Mouse (Mus musculus) CD8-positive naive resting alpha-beta T cell, adult 2 months (primary cell): ENCODE data around the gene Prex1.
"Not testable (repeated sequence)": the region's sequence is repeated elsewhere in the genome, so short reads cannot be mapped to it uniquely, and the experiment has no call there.

ENCODE experiments used
- DNase-seq, 2 experiments: peaks; one replicate each; pipeline ENCODE4 v3.0.0; 2022; ENCODE audit warnings: low read depth in 2 of 2, low spot score in 2 of 2

Prex1 gene

DNA sequence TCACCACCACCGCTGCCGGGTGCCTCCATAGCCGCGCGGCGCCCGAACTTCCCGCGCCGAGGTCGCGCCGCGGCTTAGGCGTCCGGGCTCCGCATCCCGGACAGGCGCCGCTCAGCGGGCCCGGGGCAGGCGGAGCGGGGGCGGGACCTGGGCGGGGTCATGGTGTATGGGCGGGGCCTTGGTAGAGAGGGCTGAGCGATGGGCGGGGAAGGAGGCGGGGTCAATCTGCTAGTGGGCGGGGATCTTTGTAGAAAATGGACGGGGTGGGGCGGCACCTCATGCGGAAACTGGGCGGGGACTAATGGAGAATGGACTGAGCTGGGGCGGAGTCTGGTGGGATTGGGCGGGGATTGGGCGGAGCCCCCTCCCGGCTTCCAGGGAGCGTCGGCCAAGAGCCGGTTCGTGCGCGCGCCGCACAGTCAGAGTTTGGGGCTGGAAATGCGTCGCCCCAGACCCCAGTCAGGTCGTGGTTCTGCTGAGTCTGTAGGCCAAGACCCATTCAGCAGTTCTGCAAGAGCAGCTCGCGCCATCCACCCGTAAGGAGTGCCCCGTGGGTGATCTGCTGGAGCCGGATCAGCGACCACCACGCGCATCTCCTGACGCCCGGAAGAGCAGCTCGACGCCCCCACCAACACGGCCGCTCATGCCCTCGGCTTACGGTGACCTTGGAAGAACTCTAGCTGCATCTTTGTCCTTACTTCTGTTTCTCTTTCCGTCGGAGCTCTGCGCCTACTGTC lies at the start of gene Prex1:
TSS of gene Prex1 (minus strand) at position 143 of the 737 bp plus-strand sequence.
- peak; percentile 98 to 99 for DNase-seq

DNA sequence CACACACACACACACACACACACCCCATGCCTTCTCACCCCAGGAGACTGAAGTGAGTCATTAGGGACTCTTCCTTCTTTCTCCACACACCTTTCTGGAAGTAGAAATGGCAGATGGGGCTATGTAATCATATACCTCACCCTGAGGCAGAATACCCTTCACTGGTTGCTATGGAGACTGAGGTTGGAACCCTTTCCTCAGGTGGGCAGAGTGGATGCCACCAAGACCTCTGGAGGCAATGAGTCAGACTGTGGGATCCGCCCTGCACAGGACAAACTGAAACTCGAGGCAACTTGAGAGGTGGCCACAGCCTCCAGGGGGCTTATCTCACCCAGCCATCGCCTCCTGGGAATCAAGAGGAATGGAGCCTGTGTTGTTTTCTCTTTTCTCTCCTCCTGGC lies 44.3 kb upstream of the Prex1 start:
- DNase-seq: no peak

DNA sequence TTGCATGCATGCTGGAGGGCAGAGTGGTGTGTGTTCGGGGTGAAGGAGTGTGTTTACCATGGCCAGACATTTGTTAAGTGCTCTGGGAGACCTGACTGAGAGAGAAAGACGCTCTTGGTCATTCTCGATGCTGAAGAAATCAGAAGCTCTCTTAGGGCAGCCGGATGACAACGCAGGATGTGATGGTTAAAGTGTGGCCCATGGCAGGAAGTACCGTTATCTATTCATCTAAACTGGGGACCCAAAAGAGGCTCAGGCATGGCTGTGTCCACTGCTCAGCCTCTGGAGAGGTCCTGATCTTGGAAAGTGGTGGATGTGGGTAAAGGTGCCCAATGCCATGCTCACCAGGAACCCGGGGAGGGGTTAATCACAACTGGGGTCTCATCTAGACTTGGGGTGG lies 41.1 kb upstream of the Prex1 start:
- DNase-seq: no peak

DNA sequence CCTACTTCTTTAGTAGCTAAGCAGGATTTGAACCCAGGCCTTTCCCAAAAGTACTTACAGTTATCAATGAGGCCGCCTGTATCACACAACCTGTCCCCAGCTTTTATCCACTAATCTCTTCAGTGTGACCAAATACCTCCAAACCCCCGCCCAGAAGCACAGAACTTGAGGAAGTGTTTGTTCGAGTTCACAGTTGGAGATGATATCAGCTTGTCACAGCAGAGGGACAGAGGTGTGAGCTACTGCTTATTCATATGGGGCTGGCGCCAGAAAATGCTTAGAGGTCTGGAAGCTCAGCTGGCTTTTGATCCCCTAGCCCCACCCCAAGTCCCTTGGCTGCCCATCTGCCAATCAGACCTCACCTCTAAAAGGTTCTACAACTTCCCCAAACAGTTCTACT lies 40.6 kb upstream of the Prex1 start:
- no peak for DNase-seq

DNA sequence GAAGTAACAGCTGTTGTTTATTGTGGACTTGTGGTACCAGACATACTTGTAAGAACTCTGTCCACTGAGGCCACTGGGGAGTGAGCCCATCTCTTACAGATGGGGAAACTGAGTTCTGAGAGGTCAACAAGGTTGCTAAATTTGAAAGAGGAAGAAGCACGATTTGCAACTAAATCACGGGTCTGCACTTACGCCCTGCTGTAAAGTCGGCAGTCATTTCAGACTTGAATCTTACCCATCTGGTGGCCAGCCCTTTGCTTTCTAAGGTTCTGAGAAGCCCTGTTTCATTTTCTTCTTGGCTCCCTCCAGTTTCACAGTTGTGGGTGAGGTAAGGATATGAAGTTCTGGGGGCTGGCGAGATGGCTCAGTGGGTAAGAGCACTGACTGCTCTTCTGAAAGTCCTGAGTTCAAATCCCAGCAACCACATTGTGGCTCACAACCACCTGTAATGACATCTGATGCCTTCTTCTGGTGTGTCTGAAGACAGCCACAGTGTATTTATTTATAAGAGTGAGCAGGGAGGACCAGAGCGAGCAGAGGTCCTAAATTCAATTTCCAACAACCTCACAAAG lies 37.1 kb upstream of the Prex1 start:
- DNase-seq: no peak

DNA sequence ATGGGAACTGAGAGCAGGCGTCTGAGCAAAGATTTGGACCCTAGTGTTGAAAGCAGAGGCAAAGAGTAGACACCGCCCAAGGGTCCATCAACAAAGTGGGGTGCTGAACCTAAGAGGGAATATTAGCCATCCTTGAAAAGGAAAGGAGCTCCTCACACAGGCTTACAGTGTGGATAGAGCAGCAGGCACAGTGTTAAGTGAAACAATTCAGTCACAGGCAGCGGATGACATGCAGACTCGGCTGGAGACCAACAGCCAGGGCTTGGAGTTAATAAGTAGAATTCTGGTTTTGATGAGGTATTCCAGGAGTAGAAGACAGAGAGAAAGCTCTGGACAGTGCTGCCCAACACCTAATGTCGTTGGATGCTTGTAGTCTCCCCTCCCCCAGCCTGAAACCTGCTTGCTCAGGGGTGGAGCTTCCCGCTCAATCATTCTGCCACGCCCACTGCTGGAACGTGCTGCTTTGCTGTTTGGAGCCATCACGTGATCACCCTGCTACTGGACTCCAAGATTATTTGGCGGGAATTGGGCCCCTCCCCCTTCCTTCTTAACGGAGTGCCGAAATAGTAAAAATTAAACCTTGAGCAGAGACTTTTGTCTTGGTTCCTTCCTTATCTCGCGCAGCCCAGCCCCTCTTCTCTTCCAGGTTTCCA lies 32.8 kb upstream of the Prex1 start:
- DNase-seq: not testable (repeated sequence)

DNA sequence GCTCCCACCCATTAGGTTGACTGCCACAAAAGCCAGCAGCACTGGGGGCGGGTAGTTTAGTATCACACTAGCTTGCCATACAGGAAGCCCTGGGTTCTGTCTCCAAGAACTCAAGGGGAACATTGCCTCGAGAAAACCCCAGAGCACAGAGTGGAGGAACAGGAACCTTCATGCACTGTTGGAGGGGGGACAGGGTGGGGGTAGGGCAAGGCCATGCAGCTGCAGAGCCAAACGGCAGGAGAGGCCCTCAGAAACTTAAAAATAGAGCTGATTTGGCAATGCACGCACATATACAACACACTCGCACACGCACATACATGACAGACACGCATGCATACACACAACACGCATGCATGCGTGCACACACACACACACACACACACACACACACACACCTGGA lies 32.2 kb upstream of the Prex1 start:
- peak in 1 of 2 experiments; percentile 5 for DNase-seq

DNA sequence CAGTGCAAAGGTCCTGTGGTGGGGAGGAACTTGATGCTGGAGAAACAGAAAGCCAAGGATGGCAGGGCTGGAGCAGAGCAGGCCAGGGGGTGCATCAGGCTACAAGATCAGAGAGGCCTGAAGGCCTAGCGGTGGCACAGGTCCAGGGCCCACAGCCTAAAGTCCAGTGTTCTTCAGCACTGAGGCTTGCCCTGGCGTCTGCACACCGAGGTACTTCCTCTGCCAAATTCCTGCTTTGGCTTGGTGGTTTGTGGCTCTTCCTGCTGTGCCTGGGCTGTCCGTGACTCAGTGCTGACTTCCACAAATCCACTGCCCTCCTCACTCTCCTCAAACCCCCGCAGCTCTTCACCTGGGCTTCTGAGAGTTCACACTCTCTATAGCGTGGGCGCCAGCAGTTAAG lies 30.8 kb upstream of the Prex1 start:
- DNase-seq: no peak

DNA sequence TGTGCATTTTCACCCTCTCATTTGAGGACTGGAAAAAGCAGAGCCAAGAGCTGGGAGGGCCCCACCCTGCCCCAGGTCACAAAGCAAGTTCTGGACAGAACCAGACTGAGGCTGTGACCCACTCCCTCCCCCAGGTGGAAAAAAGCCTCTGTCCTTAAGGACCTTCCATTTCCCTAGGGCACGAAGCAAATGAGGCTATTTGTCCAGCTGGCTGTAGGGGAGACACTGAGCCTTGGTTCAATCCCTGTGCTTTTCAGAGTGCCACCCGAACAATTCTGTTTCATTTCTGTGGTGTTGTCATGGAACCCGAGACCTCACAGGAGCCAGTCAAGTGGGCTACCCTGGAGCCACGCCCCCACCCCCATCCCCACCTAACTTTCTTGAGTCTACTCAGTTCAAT lies 29.9 kb upstream of the Prex1 start:
- DNase-seq: no peak

DNA sequence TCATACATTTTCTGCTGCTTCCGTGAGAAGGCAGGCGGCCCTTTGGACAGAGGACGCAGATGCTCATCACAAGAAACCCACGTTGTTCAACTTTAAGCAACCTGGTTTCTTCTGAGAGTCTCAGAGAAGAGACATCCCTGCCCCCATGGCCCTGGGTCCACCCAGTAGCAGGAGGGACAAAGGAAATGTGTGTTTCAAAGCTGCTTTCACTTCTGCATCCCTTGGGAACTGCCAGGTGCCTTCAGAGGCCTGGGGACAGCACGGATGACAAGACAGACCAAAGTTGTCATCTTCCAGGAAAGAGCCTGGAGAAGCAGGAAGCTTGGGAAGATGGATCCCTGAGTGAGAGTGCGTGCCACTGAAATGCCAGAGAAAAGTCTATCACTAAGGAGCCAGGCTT lies 27.8 kb upstream of the Prex1 start:
- DNase-seq: no peak

DNA sequence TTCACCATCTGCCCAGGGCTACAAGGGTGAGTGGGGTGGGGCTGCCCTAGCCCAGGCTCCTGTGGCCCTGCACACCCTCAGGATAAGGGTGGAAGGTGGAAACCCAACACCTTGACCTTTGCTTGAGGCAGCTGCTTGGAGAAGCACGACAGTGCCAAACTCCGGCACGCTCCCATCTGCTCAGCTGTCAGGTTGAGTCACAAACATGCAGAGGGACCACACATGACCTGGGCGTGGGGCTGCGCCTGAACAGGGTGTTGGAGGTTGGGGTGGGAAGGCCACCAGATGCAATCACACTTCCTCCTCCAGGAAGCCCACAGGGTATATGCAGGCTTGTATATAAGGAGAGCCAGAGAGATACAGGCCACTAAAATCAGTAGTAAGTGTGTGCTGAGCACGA lies 26.8 kb upstream of the Prex1 start:
- DNase-seq: no peak

DNA sequence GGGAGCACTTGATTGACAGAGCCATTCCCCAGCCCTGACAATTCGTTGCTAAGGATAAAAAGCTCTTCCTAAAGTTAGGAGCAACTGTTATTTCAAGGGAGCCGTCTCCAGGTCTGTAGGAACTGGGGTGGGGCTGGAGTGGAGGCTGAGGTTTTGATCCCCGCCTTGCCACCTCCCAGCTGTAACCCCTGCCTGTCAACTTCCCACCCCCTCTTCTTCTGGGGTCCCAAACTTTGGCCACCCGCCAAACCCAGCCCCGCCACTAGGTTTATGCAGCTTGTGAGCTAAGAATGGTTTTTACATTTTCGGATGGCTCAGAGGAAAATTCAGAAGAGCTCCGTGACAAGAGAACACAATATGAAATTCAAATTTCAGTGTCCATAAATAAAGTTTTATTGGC lies 23.7 kb upstream of the Prex1 start:
- DNase-seq: no peak

DNA sequence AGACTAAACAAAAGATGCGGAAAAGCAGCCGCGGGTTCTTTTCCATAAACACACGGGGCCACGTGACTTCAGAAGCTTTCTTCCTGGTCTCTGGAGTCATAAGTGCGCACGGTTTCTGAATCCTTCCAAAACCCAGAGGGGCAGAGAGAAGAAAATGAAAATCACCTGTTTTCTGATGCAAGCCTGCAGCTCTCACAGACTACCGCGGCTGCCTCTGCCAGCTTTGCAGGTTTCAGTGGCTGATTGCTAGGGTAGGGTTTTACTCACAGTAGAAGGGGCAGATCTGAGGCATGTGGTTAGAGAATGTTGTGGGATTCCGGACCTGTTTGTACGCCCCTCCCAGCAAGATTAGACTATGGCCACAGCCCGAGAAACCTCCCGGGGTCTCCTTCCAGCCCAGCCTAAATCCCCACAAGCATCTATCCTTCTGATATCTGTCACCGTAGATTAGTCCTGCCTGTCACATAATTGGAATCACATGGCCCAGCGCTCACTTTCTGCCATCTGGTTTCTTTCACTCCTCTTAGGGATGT lies 21.9 kb upstream of the Prex1 start:
- DNase-seq: no peak

DNA sequence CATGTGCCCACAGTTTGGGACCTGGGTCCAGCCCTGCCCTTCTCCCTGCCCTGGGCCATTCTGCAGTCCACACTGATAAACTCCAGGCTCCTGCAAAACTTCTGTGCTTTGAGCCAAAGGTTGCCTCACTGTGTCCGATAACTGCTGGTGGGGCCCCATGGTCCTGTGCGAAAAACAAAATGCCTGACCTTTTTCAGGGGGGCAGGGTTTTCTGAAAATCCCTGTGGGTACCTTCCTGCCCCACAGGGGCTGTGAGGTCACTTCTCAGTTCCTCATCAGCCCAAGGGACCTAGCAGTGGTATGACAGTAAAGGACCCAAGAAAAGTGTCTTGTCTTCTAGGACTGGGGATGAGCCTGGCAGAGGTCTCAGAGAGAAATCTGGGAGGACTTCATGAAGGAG lies 19.2 kb upstream of the Prex1 start:
- DNase-seq: no peak

DNA sequence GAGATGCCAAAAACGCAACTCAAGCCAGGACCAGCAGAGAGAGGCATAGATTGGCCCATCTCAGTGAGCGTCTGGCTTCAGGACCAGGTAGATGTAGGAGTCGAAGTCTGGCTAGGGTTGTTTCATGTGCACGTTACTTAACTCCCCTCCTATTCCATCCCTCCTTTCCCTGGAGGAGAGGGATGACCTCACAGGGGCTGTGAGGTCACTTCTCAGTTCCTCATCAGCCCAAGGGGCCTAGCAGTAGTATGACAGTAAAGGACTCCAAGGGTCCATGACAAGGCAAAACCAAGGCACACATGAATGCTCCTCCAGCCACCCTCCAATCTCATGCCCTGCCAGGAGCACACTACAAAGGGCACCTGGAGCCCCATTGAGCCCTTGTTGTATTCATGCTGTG lies 18.5 kb upstream of the Prex1 start:
- DNase-seq: no peak

DNA sequence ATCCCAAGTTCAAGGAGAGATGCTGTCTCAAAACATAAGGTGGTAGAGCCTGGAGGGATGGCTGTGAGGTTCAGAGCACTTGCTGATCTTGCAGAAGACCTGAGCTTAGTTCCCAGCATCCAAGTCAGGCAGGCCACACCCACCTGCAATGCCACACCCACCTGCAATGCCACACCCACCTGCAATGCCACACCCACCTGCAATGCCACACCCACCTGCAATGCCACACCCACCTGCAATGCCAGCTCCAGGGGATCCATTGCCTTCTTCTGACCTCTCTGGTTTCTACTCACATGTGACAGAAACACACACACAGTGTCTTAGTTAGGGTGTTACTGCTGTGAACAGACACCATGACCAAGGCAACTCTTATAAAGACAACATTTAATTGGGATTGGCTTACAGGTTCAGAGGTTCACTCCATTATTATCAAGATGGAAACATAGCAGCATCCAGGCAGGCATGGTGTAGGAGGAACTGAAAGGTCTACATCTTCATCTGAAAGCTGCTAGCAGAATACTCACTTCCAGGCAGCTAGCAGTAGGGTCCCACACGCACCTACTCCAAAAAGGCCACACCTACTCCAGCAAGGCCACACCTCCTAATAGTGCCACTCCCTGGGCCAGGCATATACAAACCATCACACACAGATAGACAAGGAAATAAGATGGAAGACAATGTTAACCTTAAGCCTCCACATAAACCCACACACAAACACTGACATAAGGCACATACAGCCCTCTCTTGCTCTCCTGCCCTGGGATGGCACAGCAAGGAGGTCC lies 17.7 kb upstream of the Prex1 start:
- not testable (repeated sequence) for DNase-seq

DNA sequence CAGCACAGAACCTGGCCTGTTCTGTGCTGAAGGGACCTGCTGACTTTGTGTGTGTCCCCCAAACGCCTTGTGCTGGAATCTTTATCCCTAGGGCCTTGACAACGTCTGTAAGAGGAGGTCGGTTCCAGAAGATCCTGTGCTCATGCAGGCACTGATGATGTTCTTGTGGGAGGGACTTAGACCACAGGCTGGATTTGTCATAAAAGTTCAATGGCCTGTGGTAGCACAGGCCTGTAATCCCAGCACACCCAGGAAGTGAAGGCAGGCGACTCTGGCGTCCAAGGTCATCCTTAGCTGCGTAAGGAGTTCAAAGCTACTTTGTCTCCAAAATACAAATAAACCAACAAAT lies 16.9 kb upstream of the Prex1 start:
- no peak for DNase-seq

DNA sequence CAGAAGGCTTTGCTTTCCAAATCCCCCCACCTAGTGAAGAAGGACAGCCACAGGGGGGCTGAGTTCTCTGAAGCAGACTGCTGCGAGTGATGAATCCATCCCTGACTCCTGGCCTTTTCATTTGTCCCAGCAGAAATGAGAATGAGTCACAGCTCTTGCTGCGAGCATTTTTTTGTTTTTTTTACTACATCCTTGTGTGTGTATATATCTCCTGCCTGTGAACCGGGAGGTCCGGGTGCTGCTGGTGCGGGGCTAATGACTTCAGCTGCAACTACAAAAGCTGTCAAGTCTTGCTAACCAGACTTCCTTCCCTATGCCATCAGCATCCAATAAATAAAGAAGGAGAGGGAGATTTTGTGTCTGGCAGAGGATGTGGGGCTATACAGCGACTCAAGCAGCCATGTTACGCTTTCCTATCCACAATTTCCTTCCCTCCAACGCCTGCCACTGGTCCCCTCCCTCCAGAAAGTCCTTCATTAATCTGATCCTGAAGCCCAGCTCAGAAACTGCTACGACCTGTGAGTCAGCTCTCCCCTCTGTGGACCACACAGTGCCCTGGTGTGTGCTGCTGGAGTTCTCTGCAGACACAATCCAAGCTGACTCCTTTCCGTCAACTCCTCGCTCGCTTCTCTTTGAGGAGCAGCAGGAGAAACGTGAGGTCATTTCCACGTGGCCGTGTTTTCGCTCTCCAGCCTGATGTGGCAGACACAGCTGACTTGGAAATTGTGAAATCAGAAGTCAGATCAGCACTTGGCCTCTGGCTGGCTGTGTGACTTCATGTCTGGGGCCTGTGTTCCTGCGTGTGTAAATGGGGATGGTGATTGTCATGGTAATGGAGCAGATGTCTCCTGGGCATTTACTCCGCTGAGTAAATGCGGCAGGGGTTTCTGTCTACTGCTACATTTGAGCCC lies 16.3 kb upstream of the Prex1 start:
- DNase-seq: no peak

DNA sequence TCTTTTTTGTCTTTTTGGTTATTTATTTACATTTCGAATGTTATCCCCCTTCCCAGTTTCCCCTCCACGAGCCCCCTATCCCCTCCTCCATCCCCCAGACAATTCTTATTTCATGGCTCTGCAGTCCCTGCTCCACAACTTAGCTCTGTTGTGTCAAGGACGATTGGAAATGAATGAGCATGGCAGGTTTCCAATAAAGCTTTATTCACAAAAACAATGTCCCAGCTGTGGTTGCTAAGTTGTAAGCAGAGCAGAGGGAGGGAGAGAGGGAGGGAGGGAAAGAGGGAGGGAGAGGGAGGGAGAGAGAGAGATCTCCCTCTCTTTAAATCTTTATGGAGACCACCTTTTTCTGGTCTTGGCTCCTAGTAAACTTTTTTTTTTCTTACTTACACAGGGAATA lies 15.4 kb upstream of the Prex1 start:
- no peak for DNase-seq

DNA sequence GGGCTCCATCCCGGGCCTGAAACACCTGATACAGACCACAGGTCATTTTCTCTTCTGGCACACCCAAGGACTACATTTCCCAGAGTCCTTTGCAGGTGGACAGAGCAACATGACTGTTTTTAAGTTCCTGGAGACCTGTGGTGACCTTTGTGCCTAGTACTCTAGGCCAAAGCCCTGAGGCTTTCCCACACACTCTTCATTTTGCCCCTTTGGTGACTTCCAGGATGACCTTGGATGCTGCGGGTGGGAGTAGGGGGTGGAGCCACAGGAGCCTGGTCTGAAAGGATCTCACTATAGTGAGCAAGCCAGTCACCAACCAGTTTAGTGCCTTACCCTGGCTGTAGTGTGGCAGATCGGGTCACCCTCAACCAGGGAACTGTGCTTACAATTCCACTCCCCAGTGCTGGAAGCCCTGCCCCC lies 14.6 kb upstream of the Prex1 start:
- no peak for DNase-seq

DNA sequence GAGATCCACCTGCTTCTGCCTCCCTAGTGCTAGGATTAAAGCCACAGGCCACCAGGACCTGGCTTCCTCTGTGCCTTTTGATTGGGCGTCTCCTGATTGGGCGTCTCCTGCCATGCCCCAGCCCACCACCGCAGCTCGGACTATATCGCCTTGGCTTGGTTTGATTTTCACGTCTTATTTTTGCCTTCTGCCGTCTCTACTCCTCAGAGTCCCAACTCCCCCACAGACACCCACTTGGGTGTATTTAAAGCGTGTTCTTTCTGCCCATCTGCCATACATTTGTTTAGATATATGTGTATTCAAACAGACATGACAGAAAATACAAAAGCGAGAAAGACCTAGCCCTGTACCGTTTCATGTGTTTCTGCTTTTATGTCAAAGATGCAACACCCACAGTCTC lies 14.2 kb upstream of the Prex1 start:
- DNase-seq: no peak
